Mouse (Mus musculus): ENCODE results near the gene Fgfr2. TPM values are rescaled to one million over a fixed set of nuclear protein-coding genes. Genes with fewer than 3 reads are reported as not detected.

The Fgfr2 gene
- polyA plus RNA-seq, 1 experiment = 1.7 TPM

GRCm38 (mm10) chr7:130258704-130259295 lies 2864.3 kb downstream of the Fgfr2 start:
- H3K4me3 ChIP-seq (ENCODE audit: insufficient read depth, poor library complexity, severe bottlenecking) = no peak overlapping the region
- H3K79me3 ChIP-seq (ENCODE audit: low read depth) = no peaks in the 10 kb centered on the region
- H3K36me3 ChIP-seq (ENCODE audit: control insufficient read depth, insufficient read depth) = no peaks in the 10 kb centered on the region
- H3K27me3 ChIP-seq (ENCODE audit: control insufficient read depth, insufficient read depth, insufficient read length) = no peaks in the 10 kb centered on the region
- no peak for TF ChIP-seq FOSL1 (IDR thresholded peaks at IDR 0.05; ENCODE audit: insufficient read depth, low read length, poor library complexity, severe bottlenecking)
- no peak for TF ChIP-seq USF1 (IDR thresholded peaks at IDR 0.05; ENCODE audit: low read depth)
- TF ChIP-seq MYOD1 (IDR thresholded peaks at IDR 0.05; ENCODE audit: control insufficient read depth, insufficient read length, low read depth) = no peak
- no peak for TF ChIP-seq MAX (IDR thresholded peaks at IDR 0.05)
- no peak for TF ChIP-seq CTCF (IDR thresholded peaks at IDR 0.05; ENCODE audit: control insufficient read depth, insufficient read depth, insufficient read length)
- H3K79me2 ChIP-seq (ENCODE audit: control insufficient read depth, insufficient read depth) = no peaks in the 10 kb centered on the region
- no peak overlapping the region for H3ac ChIP-seq (ENCODE audit: control insufficient read depth, insufficient read length, low read depth)

GRCm38 (mm10) chr7:130257991-130258703 lies 2865.0 kb downstream of the Fgfr2 start:
- no peak overlapping the region for H3ac ChIP-seq (ENCODE audit: control insufficient read depth, insufficient read length, low read depth)
- no peaks in the 10 kb centered on the region for H3K36me3 ChIP-seq (ENCODE audit: control insufficient read depth, insufficient read depth)
- no peaks in the 10 kb centered on the region for H3K79me2 ChIP-seq (ENCODE audit: control insufficient read depth, insufficient read depth)
- no peak overlapping the region for H3K4me3 ChIP-seq (ENCODE audit: insufficient read depth, poor library complexity, severe bottlenecking)
- no peak for TF ChIP-seq FOSL1 (IDR thresholded peaks at IDR 0.05; ENCODE audit: insufficient read depth, low read length, poor library complexity, severe bottlenecking)
- TF ChIP-seq MAX (IDR thresholded peaks at IDR 0.05) = no peak
- no peak for TF ChIP-seq CEBPB (IDR thresholded peaks at IDR 0.05; ENCODE audit: low read depth)
- no peak for TF ChIP-seq USF1 (IDR thresholded peaks at IDR 0.05; ENCODE audit: low read depth)
- TF ChIP-seq MYOD1 (IDR thresholded peaks at IDR 0.05; ENCODE audit: control insufficient read depth, insufficient read length, low read depth) = no peak
- no peak for TF ChIP-seq MYOG (IDR thresholded peaks at IDR 0.05; ENCODE audit: control insufficient read depth, extremely low read depth, insufficient read length)
- H3K27me3 ChIP-seq (ENCODE audit: control insufficient read depth, insufficient read depth, insufficient read length) = no peaks in the 10 kb centered on the region
- H3K79me3 ChIP-seq (ENCODE audit: low read depth) = no peaks in the 10 kb centered on the region

GRCm38 (mm10) chr7:130253264-130253663 lies 2869.9 kb downstream of the Fgfr2 start:
- Histone ChIP-seq H3K27me3 (ENCODE audit: control insufficient read depth, insufficient read depth, insufficient read length) (no peaks in the 10 kb centered on the region), H3K79me3 (ENCODE audit: low read depth) (no peaks in the 10 kb centered on the region), H3K36me3 (ENCODE audit: control insufficient read depth, insufficient read depth) (no peaks in the 10 kb centered on the region), H3ac (ENCODE audit: control insufficient read depth, insufficient read length, low read depth) (no peak overlapping the region), H3K4me3 (ENCODE audit: insufficient read depth, poor library complexity, severe bottlenecking) (no peak overlapping the region), H3K79me2 (ENCODE audit: control insufficient read depth, insufficient read depth) (no peaks in the 10 kb centered on the region)
- no peak for TF ChIP-seq USF1 (IDR thresholded peaks at IDR 0.05; ENCODE audit: low read depth)

- H3K27me3 ChIP-seq (ENCODE audit: control insufficient read depth, insufficient read depth, insufficient read length) = no peaks in the 10 kb centered on the region
Observed at GRCm38 (mm10) chr7:130251936-130252523, 2871.1 kb downstream of the Fgfr2 start.

GRCm38 (mm10) chr7:130250994-130251393 lies 2872.2 kb downstream of the Fgfr2 start:
- Histone ChIP-seq H3K36me3 (ENCODE audit: control insufficient read depth, insufficient read depth) (no peaks in the 10 kb centered on the region), H3ac (ENCODE audit: control insufficient read depth, insufficient read length, low read depth) (no peak overlapping the region), H3K79me2 (ENCODE audit: control insufficient read depth, insufficient read depth) (no peaks in the 10 kb centered on the region), H3K79me3 (ENCODE audit: low read depth) (no peaks in the 10 kb centered on the region), H3K4me3 (ENCODE audit: insufficient read depth, poor library complexity, severe bottlenecking) (no peak overlapping the region), H3K27me3 (ENCODE audit: control insufficient read depth, insufficient read depth, insufficient read length) (no peaks in the 10 kb centered on the region)
- TF ChIP-seq MAX (IDR thresholded peaks at IDR 0.05) (no peak), CEBPB (IDR thresholded peaks at IDR 0.05; ENCODE audit: low read depth) (no peak), CTCF (IDR thresholded peaks at IDR 0.05; ENCODE audit: control insufficient read depth, insufficient read depth, insufficient read length) (no peak), FOSL1 (IDR thresholded peaks at IDR 0.05; ENCODE audit: insufficient read depth, low read length, poor library complexity, severe bottlenecking) (no peak), MYOD1 (IDR thresholded peaks at IDR 0.05; ENCODE audit: control insufficient read depth, insufficient read length, low read depth) (no peak)

More at GRCm38 (mm10) chr7:130251936-130252523, 2871.1 kb downstream of the Fgfr2 start:
- no peaks in the 10 kb centered on the region for H3K36me3 ChIP-seq (ENCODE audit: control insufficient read depth, insufficient read depth)
- TF ChIP-seq MAX (IDR thresholded peaks at IDR 0.05) (no peak), MYOG (IDR thresholded peaks at IDR 0.05; ENCODE audit: control insufficient read depth, extremely low read depth, insufficient read length) (no peak), FOSL1 (IDR thresholded peaks at IDR 0.05; ENCODE audit: insufficient read depth, low read length, poor library complexity, severe bottlenecking) (no peak), USF1 (IDR thresholded peaks at IDR 0.05; ENCODE audit: low read depth) (no peak), CTCF (IDR thresholded peaks at IDR 0.05; ENCODE audit: control insufficient read depth, insufficient read depth, insufficient read length) (no peak), CEBPB (IDR thresholded peaks at IDR 0.05; ENCODE audit: low read depth) (no peak), MYOD1 (IDR thresholded peaks at IDR 0.05; ENCODE audit: control insufficient read depth, insufficient read length, low read depth) (no peak)
- H3K79me2 ChIP-seq (ENCODE audit: control insufficient read depth, insufficient read depth) = no peaks in the 10 kb centered on the region
- no peak overlapping the region for H3K4me3 ChIP-seq (ENCODE audit: insufficient read depth, poor library complexity, severe bottlenecking)
- no peak overlapping the region for H3ac ChIP-seq (ENCODE audit: control insufficient read depth, insufficient read length, low read depth)
- H3K79me3 ChIP-seq (ENCODE audit: low read depth) = no peaks in the 10 kb centered on the region

- TF ChIP-seq USF1 (IDR thresholded peaks at IDR 0.05; ENCODE audit: low read depth) (no peak), CEBPB (IDR thresholded peaks at IDR 0.05; ENCODE audit: low read depth) (no peak), FOSL1 (IDR thresholded peaks at IDR 0.05; ENCODE audit: insufficient read depth, low read length, poor library complexity, severe bottlenecking) (no peak), MAX (IDR thresholded peaks at IDR 0.05) (no peak), MYOD1 (IDR thresholded peaks at IDR 0.05; ENCODE audit: control insufficient read depth, insufficient read length, low read depth) (no peak), MYOG (IDR thresholded peaks at IDR 0.05; ENCODE audit: control insufficient read depth, extremely low read depth, insufficient read length) (no peak), CTCF (IDR thresholded peaks at IDR 0.05; ENCODE audit: control insufficient read depth, insufficient read depth, insufficient read length) (no peak)
Observed at GRCm38 (mm10) chr7:130248403-130248802, 2874.7 kb downstream of the Fgfr2 start.

More at GRCm38 (mm10) chr7:130248403-130248802, 2874.7 kb downstream of the Fgfr2 start:
- no peaks in the 10 kb centered on the region for H3K79me3 ChIP-seq (ENCODE audit: low read depth)
- no peak overlapping the region for H3K4me3 ChIP-seq (ENCODE audit: insufficient read depth, poor library complexity, severe bottlenecking)
- H3K36me3 ChIP-seq (ENCODE audit: control insufficient read depth, insufficient read depth) = no peaks in the 10 kb centered on the region
- no peak overlapping the region for H3ac ChIP-seq (ENCODE audit: control insufficient read depth, insufficient read length, low read depth)
- no peaks in the 10 kb centered on the region for H3K27me3 ChIP-seq (ENCODE audit: control insufficient read depth, insufficient read depth, insufficient read length)
- H3K79me2 ChIP-seq (ENCODE audit: control insufficient read depth, insufficient read depth) = no peaks in the 10 kb centered on the region
